Mouse (Mus musculus) megakaryocyte progenitor cell, adult 5-6 weeks (primary cell): Measurements from ENCODE around the gene Gm8212. TPM values are rescaled to one million over a fixed set of nuclear protein-coding genes. Genes with fewer than 3 reads are reported as not detected.
"Not testable (repeated sequence)": the region's sequence is repeated elsewhere in the genome, so short reads cannot be mapped to it uniquely, and the experiment has no call there.

Experiments used
- ATAC-seq: replicated peaks from 2 replicates; pipeline ENCODE4 v1.8.0; 2016; ENCODE audit warnings: mild to moderate bottlenecking, moderate TSS enrichment, inconsistent platforms; ENCODE audit not compliant: poor library complexity
- total RNA-seq, 2 experiments: library from RNA; stranded (forward) in 1 of 2; stranded (reverse) in 1 of 2; fragments of 157-497, 149-512 nt in 1 of 2; fragments of 200-1000 nt in 1 of 2; gene quantifications; 2 replicates each; pipeline versions ENCODE4 v1.2.3 to v1.2.4; 2015 to 2017

Gm8212 gene
- not detected in 2 replicates for total RNA-seq (2015)
- total RNA-seq (2017) = not detected in 2 replicates

DNA sequence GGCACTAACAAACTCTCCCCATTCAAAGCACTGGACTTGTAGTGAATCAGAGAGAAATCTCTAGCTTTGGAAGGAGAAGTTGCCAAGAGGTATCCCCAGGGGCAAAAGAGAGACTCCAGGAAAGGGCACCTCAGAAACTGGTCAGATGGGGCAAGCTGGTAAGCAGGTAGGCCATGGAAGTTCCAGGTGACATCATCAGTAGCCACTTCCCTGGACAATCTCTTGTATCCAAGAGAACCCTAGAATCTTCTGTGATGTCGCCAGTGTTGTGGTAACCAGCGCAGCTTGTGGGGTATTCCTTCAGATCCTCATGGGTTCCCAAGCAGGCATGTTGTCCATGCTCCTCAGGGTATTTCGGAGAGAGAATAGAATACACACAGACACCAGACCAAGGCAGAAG, at the start of gene Gm8212:
TSS of gene Gm8212 (plus strand) at position 301 of the 400 bp plus-strand sequence.
- not testable (repeated sequence) for ATAC-seq

DNA sequence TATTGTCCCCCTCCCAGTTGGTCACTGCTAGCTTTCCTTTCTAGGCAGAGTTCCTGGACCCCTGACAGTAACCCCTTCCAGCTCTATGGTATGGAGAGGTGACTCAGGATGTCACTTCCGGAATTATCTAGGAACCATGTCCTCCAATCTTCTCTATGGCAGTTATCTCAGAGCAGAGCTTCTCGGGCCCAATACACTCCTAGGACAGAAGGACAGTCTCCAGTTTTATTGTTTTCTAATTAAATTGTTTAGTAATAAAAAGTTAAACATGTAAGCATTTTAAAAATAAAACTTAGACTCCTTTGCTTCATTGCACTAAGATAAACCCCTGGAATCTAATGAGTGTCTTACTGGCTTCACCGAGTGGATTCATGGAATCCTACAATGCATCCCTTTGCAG, 15.7 kb downstream of the Gm8212 start, which contains the start of gene 4930503E14Rik:
TSS of gene 4930503E14Rik (minus strand) at position 101 of the 400 bp plus-strand sequence.
- not testable (repeated sequence) for ATAC-seq

DNA sequence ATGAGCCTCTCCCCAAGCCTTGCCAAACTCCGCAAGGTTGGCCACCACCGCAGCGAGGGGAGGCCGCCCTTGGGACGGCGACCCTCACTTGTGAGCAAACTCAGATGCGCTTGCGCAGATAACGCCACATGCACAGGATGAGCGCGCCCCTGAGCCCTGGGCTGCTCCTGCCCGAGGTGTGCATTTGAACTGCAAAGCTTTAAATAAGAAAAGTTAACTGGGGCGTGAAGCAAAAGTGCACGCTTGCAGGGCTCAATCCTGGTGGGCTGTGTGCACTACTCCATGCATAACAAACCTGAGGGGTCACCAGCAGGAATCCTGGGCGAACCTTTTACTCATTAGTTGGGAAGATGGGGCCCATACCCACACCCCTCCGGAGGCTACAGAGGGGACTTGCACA, 50.6 kb downstream of the Gm8212 start:
- no peak for ATAC-seq

Other genes with a start within 250 kb of the Gm8212 start
- gene Ang5, start 240.6 kb upstream of the Gm8212 start, total RNA-seq (2015) = not detected in 2 replicates
- not detected in 2 replicates for gene Ang5, start 240.6 kb upstream of the Gm8212 start, total RNA-seq (2017)
- gene Ang6, start 195.4 kb upstream of the Gm8212 start, total RNA-seq (2015) = not detected in 2 replicates
- gene Ang6, start 195.4 kb upstream of the Gm8212 start, total RNA-seq (2017) = not detected in 2 replicates
- gene Ear2, start 95.0 kb upstream of the Gm8212 start, total RNA-seq (2015) = 8.2 and 25.7 TPM in 2 replicates
- gene Ear2, start 95.0 kb upstream of the Gm8212 start, total RNA-seq (2017) = 11.1 and 20.4 TPM in 2 replicates
- not detected in 2 replicates for gene Gm3327, start 73.8 kb upstream of the Gm8212 start, total RNA-seq (2015)
- gene Gm3327, start 73.8 kb upstream of the Gm8212 start, total RNA-seq (2017) = not detected in 2 replicates
- not detected in 2 replicates for gene 4930503E14Rik, start 15.6 kb downstream of the Gm8212 start, total RNA-seq (2015)
- not detected in 2 replicates for gene 4930503E14Rik, start 15.6 kb downstream of the Gm8212 start, total RNA-seq (2017)
- not detected in 2 replicates for gene Gm8220, start 87.9 kb downstream of the Gm8212 start, total RNA-seq (2015)
- not detected in 2 replicates for gene Gm8220, start 87.9 kb downstream of the Gm8212 start, total RNA-seq (2017)
- not detected in 2 replicates for gene Gm5930, start 140.9 kb downstream of the Gm8212 start, total RNA-seq (2015)
- not detected in 2 replicates for gene Gm5930, start 140.9 kb downstream of the Gm8212 start, total RNA-seq (2017)
- not detected in 2 replicates for gene Gm8229, start 167.7 kb downstream of the Gm8212 start, total RNA-seq (2015)
- not detected in 2 replicates for gene Gm8229, start 167.7 kb downstream of the Gm8212 start, total RNA-seq (2017)
- gene Gm3371, start 213.0 kb downstream of the Gm8212 start, total RNA-seq (2015) = not detected in 2 replicates
- not detected in 2 replicates for gene Gm3371, start 213.0 kb downstream of the Gm8212 start, total RNA-seq (2017)
- not detected in 2 replicates for gene Gm8232, start 236.0 kb downstream of the Gm8212 start, total RNA-seq (2015)
- not detected in 2 replicates for gene Gm8232, start 236.0 kb downstream of the Gm8212 start, total RNA-seq (2017)